Mouse (Mus musculus) brain, embryonic 14.5 days (tissue): Measurements from ENCODE around the gene Olfm3. TPM values are rescaled to one million over a fixed set of nuclear protein-coding genes. Genes with fewer than 3 reads are reported as not detected.
A peak's percentile ranks its signal among the peaks of the same experiment; 100 is the strongest.

Experiments
- DNase-seq: peaks from one replicate; pipeline ENCODE4 v3.0.0-alpha.2; 2011; ENCODE audit warnings: low read depth
- CTCF ChIP-seq: fragments of 200-500 bp; IDR thresholded peaks from 2 replicates; pipeline ENCODE4 v1.5.1; 2012; ENCODE audit warnings: inconsistent platforms, mild to moderate bottlenecking, moderate library complexity, borderline replicate concordance; ENCODE audit not compliant: insufficient read depth, insufficient read length; ENCODE audit errors: extremely low read depth
- POLR2A ChIP-seq: fragments of 200-500 bp; IDR thresholded peaks from 2 replicates; pipeline ENCODE4 v1.6.1; 2012; ENCODE audit warnings: mild to moderate bottlenecking, inconsistent platforms, borderline replicate concordance; ENCODE audit not compliant: poor library complexity, insufficient read depth, insufficient read length, severe bottlenecking; ENCODE audit errors: extremely low read depth
- polyA plus RNA-seq: library from polyadenylated mRNA; depleted of rRNA; stranded (reverse); fragments of >200 nt; gene quantifications from 2 replicates; pipeline ENCODE4 v1.2.3, GENCODE M21; 2012; rRNA removed

Gene Olfm3
- polyA plus RNA-seq = 2.9 and 6.7 TPM in 2 replicates

DNA sequence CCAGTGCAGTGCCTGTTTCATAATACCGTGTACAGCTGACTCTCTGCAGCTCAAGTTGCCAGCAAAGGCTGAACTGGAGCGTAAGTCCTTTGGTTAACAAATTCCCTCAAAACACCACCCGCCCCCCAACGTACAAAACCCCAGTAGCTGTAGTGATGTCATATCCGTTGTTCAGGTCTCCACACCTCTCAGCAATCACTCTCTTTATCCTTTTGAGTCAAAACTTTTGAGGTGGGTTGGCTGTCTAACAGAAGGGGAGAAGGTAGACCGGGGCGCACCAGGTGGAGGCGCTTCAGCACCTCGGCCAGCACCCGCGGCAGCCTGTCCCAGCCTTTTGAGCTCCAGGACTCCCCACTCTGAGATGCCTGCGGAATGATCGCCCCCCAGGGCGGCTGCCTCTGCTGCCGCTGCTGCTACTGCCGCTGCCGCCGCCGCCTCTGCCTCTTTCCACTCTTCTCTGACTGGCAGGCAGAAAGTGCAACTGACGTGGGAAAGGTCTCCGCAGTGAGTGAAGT, at the start of gene Olfm3:
Olfm3 (plus strand) TSS at position 155 of the 515 bp plus-strand sequence.
- TF ChIP-seq CTCF (no peak), POLR2A (no peak)
- peak; percentile 80 for DNase-seq

DNA sequence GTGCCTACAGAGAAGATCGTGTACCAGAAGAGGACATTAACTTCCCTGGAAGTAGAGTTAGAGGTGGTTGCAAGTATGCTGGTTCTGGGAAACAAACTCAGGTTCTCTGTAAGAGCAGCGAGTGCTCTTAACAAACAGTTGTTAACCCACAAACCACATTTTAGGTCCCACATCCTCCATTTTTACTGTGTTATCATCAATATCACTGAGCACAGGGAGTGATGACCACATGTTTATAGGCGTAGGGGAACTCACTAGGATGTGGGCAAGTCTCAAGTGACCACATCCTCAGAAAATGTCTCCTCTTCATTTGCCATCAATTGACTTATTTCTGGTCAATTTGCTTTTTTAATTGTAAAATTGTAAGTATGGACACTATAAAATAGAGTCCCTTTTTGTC, 14.1 kb upstream of the Olfm3 start:
- DNase-seq = no peak
- no peak for TF ChIP-seq CTCF
- TF ChIP-seq POLR2A = no peak

DNA sequence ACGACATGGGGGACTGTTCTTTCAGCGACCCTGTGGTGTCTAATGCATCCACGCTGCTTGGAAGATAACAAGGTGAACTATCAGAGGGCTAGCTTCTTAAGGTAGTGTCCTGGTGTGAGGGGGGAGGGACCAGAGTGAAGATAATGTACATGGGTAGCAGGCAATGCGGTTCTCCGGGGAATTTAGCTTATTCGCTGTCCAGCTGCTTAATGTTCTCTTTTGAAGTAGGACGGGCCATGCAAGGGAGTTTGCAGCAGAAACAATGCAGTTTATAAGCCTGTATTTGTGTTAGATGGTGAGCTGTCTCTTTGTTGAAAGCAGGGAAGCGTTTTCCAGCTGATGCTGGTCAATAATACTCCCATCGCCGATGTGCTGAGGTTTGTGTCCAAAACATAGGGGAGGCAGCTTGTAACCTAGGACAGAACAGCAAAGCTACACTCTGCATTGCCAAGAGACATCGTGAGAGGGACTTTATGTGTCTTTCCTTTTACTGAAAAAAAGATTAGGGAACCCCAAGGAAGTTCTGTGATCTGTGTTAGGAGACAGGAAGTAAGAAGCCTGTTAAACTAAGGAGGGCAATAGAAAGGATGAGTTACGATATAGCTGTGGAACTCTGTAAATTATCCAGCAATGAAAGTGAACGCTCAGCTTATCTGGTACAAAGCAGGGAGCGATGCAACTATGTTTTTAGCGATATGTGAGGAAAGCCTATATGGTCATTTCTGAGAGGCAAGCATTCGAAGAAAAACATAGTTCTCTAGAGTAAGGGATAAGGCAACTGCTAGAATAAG, 950 bp downstream of the Olfm3 start:
- TF ChIP-seq POLR2A (no peak), CTCF (no peak)
- peak; percentile 58 for DNase-seq

DNA sequence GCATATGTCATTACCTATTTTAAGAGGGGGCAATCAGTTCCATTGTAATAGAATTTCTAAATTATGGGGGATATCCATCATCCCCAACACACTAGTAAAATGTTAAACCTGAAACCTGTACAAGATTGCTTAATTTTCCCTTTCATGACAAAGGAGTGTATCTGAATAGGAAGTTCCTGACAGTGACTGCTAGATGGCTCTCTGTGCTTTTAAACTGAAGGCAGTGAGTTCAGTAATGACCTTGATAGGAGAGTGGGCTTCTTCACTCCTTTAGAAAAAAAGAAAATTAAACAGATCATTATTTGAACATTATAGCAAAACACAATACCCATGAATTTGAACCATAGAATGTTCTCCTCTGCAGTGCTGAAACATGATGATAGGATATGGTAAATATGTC, 3.7 kb downstream of the Olfm3 start:
- TF ChIP-seq CTCF = no peak
- TF ChIP-seq POLR2A = no peak
- DNase-seq = peak; percentile 63

DNA sequence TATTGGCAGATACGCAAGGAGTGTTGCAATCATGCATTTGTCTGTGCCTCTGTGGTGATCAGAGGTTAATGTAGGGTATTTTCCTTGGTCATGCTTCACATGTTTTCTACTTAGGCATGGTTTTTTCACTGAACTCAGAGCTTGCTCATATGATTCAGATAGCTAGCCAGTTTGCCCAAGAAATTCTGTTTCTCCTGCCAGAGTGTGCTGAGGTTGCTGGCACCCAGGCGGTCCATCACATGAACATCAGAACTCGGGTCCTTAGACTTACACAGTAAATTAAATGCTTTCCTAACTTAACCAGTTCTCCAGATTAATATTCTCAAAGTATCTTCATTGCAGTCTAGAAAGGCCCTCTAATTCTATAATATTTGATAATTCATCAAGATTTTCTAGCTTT, 5.0 kb downstream of the Olfm3 start:
- DNase-seq = no peak
- TF ChIP-seq POLR2A (no peak), CTCF (no peak)

DNA sequence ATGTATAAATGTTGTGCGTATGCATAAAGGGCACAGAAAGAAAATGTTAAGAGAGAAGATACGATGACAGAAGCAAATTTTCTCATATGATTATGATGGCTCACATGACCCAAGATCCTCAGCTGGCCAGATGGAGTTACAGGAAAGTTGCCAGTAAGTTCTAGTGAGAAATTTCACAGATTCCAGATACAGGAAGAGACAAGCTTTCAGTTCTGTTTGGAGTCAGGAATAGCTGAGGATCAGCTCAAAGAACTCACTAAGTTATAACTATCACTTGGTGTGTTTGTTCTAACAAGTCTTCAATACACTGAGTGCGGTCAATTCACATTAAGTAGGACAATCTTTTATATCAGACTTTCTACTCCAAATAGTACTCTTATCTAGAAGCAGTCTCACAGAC, 16.2 kb downstream of the Olfm3 start:
- DNase-seq = no peak
- no peak for TF ChIP-seq POLR2A
- no peak for TF ChIP-seq CTCF

DNA sequence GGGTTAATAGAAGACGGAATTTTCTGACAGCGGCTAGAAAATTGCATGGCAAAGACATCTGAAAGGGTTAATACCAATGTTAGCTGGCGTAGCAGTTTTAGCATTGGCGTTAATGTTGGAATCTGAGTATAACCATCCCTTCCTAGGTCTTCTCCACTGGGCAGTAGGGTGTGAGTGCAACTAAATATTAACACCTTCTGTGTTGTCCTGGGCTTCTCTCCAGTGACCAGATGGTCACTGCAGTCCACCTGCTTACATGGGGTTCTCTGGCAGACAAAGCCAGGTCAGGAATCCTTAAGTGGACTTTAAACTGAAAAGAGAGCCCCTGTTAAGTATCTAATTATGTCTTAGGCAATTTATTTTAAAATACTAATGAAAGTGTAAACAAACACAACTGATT, 25.7 kb downstream of the Olfm3 start:
- no peak for DNase-seq
- no peak for TF ChIP-seq CTCF
- no peak for TF ChIP-seq POLR2A

DNA sequence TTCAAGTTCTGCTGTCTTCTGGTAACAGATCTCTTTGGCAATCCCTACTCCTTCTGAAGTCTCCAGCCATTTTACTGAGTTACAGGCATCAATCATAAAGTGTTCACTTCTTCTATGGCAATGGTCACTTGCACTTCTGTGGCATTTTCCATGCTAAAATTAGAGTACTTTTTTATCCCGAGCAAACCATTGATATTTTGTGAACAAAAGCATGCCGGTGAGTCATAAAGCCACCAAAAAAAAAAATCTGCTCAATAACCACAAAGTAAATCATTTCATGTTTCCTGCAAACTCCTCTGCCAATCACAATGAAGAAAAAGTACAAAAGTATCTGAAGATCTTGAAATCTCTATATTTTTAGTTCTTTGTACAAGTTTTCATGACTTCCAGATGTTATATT, 26.5 kb downstream of the Olfm3 start:
- TF ChIP-seq CTCF (no peak), POLR2A (no peak)
- DNase-seq = no peak

DNA sequence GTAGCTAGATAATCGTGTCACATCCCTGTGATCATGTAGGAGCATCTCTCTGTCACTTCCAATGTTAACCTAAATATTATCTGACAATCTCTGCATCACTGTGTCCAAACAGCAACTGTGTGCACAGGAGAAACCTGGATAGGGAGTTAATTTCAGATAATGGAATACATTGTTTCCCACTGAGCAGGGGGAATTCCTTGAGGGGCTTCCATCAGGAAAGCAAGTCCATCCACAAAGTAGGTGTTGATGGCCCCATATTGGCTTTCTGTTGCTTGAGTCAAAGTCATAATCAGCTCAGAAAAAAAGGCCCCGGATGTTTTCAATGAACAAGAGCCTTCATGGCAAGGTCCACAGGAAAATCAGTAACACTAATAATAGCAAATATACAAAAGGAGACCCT, 26.9 kb downstream of the Olfm3 start:
- TF ChIP-seq POLR2A (no peak), CTCF (no peak)
- DNase-seq = no peak

DNA sequence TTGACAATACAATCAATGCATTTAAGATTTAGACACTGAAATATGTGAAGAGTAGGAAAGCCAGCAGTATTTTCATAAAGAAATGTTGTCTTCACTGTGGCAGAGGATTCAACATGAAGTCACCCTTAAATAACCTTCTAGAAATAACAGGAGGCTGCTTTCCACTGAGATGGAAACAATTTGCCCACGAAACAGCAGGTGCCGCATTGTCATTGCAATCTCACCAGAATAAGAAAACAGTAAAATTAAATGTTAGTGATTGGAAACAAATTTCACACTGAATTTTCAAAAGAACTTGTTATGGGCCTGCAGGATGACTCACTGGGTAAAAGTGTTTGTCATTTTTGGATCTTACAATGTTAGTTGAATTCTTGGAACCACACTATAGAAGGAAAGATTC, 29.0 kb downstream of the Olfm3 start:
- DNase-seq = peak; percentile 2
- TF ChIP-seq POLR2A (no peak), CTCF (no peak)

DNA sequence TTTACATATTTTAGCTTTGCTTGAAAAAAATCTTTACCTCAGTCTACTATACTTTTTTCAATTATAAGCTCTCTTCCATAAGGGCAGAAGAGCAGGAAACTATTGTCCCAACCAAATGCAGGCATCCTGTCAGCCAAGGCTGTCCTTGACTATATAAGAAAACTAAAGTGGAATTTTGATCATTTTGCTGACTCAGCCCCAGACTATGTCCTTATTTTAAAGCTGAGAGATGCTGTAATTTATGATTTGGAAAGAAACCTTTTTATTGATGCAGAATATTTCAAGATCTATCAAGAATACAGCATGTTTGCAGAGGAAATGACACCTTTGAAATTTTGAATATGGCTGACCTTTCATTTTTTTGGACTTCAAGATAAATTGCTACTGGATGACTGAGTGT, 51.0 kb downstream of the Olfm3 start:
- no peak for DNase-seq
- TF ChIP-seq POLR2A (no peak), CTCF (no peak)
